Mouse (Mus musculus): ENCODE data around the gene Metap1. TPM values are rescaled to one million over a fixed set of nuclear protein-coding genes. Genes with fewer than 3 reads are reported as not detected.
"Not testable (repeated sequence)": the region's sequence is repeated elsewhere in the genome, so short reads cannot be mapped to it uniquely, and the experiment has no call there.

Gene Metap1
- total RNA-seq, 2 experiments from 2014 or later = 48.0 to 48.3 TPM

DNA sequence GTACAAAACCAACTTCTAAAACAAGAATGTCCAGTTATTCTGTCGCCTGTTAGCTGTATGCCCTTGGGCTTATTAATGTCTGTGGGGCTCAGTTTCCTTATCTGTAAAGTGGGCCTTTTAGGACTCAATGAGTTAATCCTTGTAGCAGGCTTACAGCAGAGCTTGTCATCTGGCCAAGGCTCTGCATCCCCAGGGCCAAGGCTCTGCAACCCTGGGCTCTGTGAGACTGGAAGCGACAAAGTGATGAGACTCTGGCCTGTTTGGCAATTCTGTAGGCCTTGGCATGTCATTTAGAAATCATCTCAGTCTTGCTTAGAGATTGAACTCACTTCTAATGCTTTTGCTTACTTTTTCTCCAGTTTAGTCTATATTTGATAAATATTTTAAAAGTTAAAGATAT is 20.3 kb upstream of the Metap1 start:
- intact Hi-C loops (cut with DNase I) = no loop called here
- DNase-seq (ENCODE audit: extremely low spot score in 1 of 2, low spot score in 2 of 2) = no peak

DNA sequence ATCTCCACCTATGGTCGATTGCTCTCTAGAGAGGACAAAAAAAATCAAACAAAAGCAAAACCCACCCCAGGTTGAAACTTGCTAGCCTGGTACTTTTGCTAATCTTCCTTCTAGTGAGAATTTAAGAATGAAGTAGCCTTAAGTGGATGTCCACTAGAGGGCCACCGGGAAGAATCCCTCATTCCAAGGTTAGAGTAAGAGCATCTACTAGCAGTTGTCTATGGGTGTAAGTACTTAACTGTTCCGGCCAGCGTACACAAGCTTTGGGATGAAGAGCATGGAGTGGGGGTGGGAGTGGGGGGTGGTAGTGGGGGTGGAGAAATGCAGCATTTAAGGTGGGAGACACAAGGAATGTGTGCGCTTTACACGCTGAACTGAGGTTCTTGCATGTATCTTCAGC is 17.4 kb upstream of the Metap1 start:
- intact Hi-C loops (cut with DNase I) = no loop called here
- peak in 1 of 2 experiments; percentile 39 for DNase-seq (ENCODE audit: extremely low spot score in 1 of 2, low spot score in 2 of 2)

DNA sequence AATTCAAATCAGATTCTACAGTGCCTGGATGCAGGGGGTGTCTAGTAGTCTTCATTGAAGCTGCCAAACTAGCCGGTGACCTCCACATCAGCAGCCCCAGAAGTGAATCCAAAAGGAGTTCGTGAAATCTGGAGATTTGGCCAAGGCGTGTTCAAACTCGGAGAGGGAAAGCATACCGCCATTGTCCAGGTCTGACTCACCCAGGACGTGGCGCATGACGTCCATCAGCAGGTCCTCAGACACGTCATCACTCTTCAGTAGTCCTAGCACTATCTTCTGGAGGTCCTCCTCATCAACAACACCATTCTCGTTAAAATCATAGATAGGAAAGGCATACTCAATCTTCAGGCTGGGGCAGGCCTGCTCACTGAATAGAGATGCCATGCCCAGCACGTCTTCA is 14.4 kb upstream of the Metap1 start:
- intact Hi-C loops (cut with DNase I) = no loop called here

DNA sequence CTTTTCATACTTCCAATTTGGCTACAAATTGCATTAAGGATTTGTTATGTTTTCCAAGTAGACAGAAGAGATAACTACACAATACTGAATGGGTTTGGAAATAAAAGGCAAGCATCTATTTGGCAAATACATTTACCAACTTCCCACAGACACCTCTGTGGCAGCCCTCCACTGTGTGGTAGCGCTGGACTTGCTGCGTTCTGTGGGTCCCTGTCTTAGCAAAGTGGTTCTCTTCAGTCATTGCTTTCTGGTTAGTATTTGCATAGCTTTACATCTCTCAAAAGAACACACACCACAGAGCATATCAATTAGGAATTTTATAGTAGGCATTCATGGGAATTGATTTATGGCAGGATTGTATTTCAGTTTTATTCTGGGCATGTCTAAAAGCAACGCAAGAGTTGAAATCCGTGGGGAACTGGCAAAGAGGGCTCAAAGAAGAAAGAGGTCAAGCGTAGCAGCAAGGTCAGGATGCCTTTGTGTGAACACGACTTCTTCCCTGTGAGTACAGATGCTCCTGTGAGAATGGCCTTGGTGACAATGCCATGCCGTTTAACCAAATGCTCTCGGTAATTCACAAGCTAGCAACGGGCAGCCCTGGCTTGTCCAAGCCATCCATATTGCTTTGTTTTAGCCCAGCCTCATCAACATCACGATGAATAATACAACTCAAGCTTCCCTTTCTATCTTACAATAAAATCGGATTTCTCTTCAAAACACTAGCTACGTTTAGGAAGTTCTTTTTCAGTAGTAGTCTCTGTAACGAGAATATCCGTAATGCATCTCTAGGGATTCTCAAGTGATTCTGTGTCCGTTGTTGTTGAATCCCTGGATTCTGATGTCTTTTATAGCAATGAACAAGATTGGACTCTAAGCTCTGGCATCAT is 10.8 kb upstream of the Metap1 start:
- intact Hi-C loops (cut with DNase I) = no loop called here
- no peak for DNase-seq (ENCODE audit: extremely low spot score in 1 of 2, low spot score in 2 of 2)

More for the DNA sequence above, 14.4 kb upstream of the Metap1 start:
- DNase-seq (ENCODE audit: extremely low spot score in 1 of 2, low spot score in 2 of 2) = no peak

DNA sequence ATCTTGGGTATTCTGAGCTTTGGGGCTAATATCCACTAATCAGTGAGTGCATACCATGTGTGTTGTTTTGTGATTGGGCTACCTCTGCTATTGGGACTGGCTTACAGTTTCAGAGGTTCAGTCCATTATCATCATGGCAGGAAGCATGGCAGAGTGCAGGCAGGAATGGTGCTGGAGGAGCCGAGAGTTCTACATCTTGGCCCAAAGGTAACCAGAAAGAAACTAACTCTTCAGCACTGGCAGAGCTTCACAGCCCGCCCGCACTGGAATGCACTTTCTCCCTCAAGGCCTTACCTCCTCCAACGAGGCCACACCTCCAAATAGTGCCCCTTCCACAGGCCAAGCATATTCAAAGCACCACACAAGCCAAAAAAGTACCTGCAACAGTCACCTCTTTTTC is 9.4 kb upstream of the Metap1 start:
- no peak for DNase-seq (ENCODE audit: extremely low spot score in 1 of 2, low spot score in 2 of 2)
- intact Hi-C loops (cut with DNase I) = no loop called here

DNA sequence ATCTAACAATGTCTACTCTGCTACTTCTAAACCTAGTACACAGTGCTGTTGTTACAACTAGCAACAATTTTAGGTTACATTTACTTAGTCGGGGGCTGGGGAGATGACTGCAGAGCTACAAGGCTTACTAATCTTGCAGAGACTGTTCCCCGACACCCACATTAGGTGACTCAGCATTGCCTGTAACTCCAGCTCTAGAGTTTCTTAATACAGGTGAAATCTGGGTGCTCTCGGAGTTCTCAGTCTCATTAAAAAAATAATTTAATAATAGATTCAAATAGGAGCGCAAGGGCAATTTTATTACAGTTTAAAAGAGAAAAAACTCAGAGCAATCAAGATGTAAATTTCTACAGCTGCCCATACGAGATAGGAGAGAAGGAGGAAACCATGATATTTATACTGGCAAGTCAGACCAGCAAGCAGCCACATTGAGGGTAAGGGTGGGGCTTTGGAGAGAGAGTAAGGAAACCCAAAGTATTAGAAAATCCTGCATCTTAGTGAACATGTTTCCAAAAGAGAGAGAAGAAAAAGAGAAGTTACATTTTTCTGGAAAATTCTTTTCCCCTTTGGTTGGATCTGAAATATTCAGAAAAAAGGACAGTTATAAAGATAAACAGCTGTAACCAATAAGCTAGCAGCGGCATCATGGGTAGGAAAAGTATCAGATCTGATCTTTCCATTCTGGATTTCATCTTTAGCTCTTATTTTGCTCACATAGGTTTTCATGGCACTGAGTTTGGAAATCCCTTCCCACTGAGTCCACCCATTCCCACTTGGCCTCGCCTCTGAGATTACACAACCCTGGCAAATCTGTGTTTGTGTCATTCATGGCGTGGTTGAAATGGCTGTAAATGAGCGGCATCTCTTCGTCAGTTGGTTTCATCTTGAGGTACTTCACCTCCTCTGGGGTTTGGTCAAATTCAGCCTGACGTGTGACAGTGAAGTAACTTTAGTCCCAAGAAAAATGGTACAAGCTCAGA is 6.1 kb upstream of the Metap1 start:
- intact Hi-C loops (cut with DNase I) = no loop called here
- DNase-seq (ENCODE audit: extremely low spot score in 1 of 2, low spot score in 2 of 2) = no peak

DNA sequence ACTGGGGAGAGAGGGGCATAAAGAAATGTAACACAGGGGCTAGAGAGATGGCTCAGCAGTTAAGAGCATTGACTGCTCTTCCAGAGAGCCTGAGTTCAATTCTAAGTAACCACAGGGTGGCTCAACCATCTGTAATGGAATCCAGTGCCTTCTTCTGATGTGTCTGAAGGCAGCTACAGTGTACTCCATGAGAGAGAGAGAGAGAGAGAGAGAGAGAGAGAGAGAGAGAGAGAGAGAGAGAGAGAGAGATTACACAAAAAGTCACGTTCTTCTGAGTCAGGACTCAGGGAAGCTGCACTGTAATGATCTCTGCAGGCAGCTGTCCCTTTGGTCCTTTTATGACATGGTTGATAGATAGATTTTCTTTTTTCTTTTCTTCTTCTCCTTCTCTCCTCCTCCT is 5.2 kb upstream of the Metap1 start:
- no peak for DNase-seq (ENCODE audit: extremely low spot score in 1 of 2, low spot score in 2 of 2)
- intact Hi-C loops (cut with DNase I) = no loop called here

DNA sequence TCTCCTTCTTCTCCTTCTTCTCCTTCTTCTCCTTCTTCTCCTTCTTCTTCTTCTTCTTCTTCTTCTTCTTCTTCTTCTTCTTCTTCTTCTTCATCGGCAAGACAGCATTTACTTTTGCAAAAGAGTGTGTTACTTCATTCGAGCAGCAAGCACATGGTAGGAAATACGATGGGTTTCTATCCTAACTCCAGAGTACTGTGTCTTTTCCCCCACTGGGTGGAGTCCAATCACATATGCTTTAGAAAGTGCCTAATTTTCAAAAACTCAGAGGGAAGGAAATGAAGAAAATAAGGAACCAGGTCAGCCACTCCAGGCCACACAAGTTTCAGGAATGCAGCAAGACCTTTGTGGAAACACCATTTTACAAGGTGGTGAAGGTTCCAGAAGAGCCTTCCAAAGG is 4.4 kb upstream of the Metap1 start:
- intact Hi-C loops (cut with DNase I) = no loop called here
- no peak for DNase-seq (ENCODE audit: extremely low spot score in 1 of 2, low spot score in 2 of 2)

DNA sequence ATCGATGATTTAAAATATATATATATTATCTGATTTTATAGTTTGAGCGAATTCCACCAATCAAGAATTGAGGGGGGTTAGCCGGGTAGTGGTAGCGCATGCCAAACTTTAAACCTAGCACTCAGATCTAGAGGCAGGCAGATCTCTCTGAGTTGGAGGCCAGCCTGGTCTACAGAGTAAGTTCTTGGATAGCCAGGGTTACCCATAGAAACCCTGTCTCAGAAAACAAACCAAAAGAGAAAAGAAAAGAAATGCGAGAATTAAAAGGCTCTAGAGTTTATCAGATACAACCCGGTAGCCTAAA is 671 bp upstream of the Metap1 start:
- intact Hi-C loops (cut with DNase I) = no loop called here

DNA sequence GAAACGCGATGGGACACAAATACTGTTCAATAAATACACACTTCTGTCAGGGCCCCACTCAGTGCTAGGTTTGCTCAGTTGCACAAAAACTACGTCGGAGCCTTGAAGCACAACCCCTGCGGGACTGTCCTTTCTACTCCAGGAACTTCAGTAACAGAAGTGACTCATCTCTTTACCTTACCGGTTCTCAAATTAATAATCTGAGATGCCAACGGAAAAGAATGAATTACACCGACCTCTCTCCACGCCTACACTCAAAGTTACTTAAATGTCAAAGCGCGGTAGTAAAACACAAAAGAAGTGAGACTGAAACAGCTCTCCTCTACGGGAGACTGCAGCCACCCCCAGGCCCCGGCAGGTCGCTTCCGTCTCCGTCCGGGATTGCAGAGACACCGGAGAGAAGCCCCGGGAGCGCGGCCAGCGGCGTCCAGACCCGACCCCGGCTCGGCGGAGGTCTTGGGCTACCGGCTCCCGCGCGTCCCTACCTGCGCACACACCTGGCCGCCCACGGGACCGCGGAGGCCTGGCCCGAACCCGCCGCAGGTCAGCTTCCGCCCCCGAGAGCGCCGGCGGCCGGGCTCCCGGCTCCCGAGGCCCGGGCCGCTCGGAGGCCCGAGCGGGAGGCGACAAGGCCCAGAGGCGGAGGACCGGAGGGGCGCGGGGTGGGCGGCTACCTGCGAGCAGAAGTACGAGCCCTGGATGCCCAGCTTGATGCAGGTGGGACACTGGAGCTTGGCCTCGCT is 560 bp downstream of the Metap1 start:
- peak in 1 of 2 experiments; percentile 63 for DNase-seq (ENCODE audit: extremely low spot score in 1 of 2, low spot score in 2 of 2)

More for the DNA sequence above, 671 bp upstream of the Metap1 start:
- no peak for DNase-seq (ENCODE audit: extremely low spot score in 1 of 2, low spot score in 2 of 2)

DNA sequence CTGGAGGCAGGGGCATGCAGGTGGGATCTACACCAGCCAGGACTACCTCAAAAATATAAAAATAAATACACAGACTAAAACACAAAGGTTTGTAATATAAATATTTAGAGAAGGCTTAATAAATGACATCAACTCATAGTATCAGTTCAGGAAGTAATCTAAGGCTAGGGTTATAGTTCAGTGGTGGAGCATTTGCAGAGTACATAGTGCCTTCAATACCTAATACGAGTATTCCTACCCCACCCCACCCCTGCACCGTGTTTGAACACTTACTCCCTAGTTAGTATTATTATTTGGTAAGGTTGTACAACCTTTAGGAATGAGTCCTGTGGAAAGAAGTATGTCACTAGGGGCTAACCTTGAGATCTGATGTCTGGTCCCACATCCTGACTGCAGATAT is 6.1 kb downstream of the Metap1 start:
- intact Hi-C loops (cut with DNase I) = loop anchor here (10.0 kb wide), 1 partner anchor 712 kb away; no protein-coding TSS in a partner anchor

More for the DNA sequence above, 560 bp downstream of the Metap1 start:
- intact Hi-C loops (cut with DNase I) = loop anchor here (10.0 kb wide), 1 partner anchor 706 kb away; no protein-coding TSS in a partner anchor

DNA sequence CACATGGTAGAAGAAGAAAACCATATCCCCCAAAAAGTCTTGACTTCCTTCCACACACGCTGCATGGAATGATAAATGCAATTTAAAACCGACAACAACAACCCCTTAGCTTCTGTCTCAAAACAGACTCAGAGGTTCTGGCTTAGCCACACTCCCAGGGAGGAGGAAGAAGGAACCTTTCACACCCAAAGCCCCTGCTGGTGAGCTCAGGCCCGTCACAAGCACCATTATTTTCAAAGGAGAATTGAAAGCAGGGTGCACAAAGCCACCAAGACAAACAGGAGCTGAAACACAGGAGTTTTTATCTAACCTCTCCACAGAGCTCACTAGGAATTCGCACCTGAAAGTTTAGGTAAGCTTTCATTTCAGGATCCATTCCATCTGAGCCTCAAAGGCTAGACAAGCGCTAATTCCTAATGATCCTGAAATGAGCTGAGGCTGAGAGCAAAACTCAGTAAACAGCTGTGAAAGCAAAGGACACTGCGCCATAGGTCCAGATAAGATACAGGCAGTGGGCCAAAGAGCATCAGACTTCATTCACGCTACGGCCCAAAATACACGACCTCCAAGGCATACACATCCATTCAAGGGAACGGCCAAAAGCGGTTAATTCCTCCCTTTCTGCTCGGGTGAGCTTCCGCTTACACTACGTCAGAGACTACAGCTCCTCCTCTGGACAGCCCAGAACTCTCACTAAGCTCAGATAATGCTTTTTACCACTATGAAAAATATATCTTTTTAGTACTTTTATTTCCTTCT is 7.6 kb downstream of the Metap1 start:
- intact Hi-C loops (cut with DNase I) = loop anchor here (10.0 kb wide), 1 partner anchor 713 kb away; no protein-coding TSS in a partner anchor
- DNase-seq (ENCODE audit: extremely low spot score in 1 of 2, low spot score in 2 of 2) = no peak

More for the DNA sequence above, 6.1 kb downstream of the Metap1 start:
- DNase-seq (ENCODE audit: extremely low spot score in 1 of 2, low spot score in 2 of 2) = no peak

DNA sequence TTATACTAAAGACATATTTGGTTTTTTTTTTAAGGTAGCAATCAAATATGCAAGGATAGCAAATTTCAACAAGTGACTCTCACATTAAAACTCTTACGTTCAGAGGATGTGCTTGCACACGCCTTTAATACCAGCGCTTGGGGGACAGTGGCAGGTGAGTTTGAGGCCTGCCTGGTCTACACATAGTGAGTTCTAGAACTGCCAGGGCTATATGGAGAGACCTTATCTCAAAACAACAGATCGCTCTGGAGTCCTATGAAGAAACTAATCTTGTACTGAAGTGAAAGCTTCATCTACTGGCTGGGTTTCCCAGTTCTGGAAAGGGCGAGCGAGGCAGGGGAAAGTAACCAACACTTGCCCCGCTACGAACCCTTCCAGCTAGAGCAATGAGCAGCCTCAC is 9.8 kb downstream of the Metap1 start:
- no peak for DNase-seq (ENCODE audit: extremely low spot score in 1 of 2, low spot score in 2 of 2)
- intact Hi-C loops (cut with DNase I) = no loop called here

DNA sequence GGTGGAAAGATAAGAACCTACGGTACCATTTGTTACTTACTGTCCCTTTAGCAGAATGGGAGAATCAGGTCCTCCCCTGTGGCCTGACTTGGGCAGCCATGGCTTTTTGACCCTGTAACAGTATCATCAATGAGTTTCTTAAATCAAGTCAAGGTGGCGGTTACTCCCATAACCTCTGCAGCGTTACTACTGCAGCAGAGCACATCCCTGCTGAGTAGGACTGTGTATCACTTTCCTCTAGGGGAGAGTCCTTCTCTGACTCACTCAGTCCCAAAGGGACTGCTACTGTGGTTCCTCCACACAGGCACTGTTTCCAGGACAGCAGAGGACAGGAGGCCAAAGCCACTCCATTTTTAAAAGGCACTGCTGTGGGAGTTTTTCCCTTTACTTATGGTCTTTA is 18.2 kb downstream of the Metap1 start:
- intact Hi-C loops (cut with DNase I) = no loop called here
- DNase-seq (ENCODE audit: extremely low spot score in 1 of 2, low spot score in 2 of 2) = no peak

DNA sequence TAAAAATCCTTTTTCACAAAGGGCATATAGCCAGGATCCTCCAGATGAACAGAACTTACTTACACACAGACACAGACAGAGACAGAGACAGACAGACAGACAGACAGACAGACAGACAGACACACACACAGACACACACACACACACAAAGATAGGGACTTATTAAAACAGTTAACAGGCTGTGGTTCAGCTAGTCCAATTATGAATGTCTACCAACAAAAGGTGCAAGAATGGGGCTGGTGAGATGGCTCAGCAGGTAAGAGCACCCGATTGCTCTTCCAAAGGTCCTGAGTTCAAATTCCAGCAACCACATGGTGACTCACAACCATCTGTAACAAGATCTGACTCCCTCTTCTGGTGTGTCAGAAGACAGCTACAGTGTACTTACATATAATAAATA is 22.7 kb downstream of the Metap1 start:
- DNase-seq (ENCODE audit: extremely low spot score in 1 of 2, low spot score in 2 of 2); intact Hi-C loops (cut with DNase I): not testable (repeated sequence)

DNA sequence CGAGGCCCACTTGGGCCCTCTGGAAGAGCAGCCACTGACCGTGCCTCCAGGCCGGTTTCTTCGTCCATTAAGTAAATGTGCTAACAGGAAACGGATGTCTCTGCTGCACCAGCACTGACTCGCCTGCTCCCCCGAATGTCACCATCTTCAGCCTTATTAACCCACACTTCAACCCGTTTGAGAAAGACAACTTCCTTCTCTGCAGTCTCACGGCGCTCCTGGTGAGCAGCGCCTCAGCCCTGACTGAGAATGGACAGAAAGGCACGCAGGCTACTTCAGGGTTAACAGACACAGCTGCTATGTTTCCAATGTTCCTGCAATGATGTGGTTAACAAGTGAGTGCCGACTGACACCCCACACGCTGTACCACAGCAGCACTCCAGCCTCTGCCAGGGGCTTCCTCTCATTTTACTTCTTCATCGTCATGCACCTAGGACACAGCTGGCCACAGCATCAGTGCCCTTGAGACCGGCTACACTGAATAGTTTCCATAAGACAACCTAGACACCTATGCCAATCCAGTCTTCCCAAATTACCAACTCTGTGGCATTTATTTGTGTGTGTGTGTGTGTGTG is 24.7 kb downstream of the Metap1 start:
- intact Hi-C loops (cut with DNase I) = loop anchor here (5.0 kb wide), 1 partner anchor 443 kb away; no protein-coding TSS in a partner anchor

DNA sequence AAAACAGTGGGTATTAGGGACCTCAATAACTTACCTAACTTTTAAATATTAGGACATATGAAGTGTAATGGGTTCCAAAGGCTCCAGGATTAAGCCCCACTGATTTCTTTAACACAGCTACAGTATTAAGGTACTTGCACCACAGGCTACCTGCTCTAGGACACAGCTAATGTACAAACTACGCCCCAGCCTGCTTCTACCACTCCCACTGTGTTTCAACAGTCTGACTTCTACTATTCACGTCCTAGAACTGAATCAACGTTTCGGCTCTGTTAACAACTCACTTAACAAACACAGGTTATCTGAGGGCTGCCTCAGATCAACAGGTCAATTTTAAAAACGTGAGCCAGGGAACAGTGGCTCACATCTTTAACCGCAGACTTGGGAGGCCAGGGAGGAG is 25.5 kb downstream of the Metap1 start:
- intact Hi-C loops (cut with DNase I) = loop anchor here (5.0 kb wide), 1 partner anchor 443 kb away; no protein-coding TSS in a partner anchor

More for the DNA sequence above, 24.7 kb downstream of the Metap1 start:
- no peak for DNase-seq (ENCODE audit: extremely low spot score in 1 of 2, low spot score in 2 of 2)

DNA sequence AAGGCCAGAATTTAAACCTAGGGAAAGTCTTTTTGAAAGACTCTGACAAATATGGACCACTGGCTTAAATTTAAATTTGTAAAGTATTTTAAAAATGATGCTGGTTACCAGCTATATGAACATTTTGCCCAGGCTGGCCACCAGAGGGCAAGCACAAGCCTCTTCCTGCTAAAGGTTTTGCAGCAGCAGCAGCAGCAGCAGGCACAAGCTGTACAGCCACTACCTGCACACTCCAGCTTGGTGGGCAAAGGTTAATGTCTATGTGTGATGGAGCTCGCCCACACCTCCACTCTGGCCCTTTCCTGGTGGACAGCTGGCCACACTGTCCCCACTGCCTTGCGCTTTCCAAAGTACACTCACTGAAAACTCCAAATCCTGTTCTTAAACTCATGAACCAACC is 26.2 kb downstream of the Metap1 start:
- peak in 1 of 2 experiments; percentile 47 for DNase-seq (ENCODE audit: extremely low spot score in 1 of 2, low spot score in 2 of 2)
- intact Hi-C loops (cut with DNase I) = loop anchor here (5.0 kb wide), 1 partner anchor 444 kb away; no protein-coding TSS in a partner anchor

More for the DNA sequence above, 25.5 kb downstream of the Metap1 start:
- no peak for DNase-seq (ENCODE audit: extremely low spot score in 1 of 2, low spot score in 2 of 2)

All from left cerebral cortex, postnatal 10 days (tissue).